Mouse (Mus musculus): ENCODE results near the gene Znhit6.

Gene Znhit6

DNA sequence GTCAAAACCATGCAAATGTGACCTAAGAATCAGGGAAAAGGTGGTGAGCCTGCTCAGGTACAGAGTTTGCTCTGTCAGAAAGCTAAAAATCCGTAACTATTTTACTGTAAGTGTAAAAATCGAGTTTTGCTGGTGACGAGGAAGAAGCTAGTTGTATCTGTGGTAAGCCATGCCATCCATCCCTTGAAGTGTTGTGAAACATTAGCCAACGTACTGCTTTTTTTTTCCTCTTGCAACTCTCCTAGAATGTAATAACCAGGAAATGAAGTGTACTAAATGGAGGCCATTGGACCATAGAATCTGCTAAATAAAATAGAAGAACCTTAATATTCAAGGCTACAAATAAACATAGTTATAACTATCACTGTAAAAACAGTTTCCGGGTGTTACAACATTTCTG is 32.3 kb downstream of the Znhit6 start:
- no peak for DNase-seq

DNA sequence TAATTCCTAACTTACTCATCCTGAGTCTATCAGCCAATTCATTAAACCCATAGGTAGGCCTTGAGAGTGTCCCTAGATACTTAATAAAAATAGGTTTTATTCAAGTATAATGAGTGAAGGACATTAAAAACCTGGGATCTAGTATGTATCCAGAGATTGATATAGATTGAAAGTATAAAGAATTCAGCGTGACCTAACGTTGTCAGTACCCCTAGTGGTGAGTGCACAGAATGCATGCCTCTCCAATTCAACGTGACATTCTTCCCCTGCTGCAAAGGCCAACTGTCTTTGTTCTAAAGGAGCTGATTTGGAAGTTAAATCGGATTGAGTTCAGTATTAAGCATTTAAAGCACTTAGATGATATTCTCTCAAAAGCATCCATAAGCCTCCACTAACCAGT is 36.7 kb downstream of the Znhit6 start:
- DNase-seq = no peak

DNA sequence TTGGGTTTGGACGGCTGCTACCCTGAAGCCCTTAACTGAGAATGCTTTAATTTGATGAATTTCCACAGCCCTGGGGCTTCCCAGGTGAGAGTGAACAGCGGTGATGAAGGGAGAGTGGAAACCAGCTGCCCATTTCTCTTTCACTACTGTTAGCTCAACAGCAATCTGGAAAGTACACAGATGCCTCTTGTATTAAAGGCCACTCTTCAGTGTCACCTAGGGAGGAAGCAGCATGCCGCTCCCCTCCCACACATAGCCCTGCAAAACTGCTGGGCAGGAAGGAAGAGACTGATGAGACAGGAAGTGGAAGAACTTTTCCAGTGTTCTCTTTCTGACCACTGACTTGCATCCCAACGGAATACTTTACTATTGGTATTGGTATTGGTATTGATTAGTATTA is 37.2 kb downstream of the Znhit6 start:
- DNase-seq = no peak

DNA sequence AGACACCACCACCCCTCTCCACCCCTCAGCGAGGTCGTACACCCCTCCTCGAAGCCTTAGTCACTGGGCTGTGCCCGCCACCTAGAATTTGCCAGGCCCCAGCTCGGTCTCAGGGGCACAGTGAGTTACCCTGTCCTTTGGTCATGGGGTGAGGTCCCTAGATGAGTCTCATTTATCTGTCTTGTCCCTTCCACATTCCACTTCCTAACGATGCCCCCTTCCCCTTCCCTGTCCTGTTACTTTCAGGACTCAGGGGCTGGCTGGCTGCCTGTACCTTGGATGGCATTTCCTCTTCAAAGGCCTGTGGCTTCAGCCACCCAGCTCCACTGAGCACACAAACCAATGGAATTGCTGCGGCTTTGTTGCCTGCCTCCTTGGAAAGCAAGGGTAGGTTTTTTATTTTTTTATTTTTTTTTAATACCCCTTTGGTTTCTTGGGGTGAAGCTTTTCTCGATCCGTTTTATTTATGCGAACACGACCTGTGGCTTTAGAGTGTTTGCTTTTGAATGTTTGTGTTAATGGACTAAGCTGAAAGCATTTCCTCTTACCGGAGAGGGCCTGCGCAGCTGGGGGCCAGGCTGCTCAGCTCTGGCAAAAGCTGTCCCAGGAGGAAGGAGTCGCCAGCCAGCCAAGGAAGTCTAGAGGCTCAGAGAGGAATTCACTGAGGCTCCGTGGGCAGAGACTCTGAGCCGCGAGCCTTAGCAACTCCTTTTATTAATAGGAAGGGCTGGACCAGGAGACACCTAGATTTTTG is 38.5 kb downstream of the Znhit6 start:
- no peak for DNase-seq

DNA sequence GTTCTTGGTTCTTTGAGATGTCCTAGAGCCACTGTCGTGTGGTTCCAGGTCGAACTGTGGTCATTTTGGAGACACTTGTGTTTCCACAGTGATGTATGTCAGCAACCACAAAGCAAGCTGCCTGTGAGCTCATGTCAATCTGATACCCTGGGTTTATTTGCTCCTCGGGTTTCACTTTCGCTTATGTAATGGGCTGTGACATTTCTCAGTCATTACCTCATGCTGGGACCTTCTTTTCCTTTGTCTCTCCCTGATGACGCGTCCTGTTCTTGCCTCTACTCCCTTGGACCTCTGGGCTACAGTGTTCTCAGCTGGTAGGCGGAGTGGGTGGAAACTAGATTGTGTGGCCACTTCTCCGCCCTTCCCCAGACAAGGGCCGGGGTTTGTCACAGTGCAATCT is 42.3 kb downstream of the Znhit6 start:
- no peak for DNase-seq

DNA sequence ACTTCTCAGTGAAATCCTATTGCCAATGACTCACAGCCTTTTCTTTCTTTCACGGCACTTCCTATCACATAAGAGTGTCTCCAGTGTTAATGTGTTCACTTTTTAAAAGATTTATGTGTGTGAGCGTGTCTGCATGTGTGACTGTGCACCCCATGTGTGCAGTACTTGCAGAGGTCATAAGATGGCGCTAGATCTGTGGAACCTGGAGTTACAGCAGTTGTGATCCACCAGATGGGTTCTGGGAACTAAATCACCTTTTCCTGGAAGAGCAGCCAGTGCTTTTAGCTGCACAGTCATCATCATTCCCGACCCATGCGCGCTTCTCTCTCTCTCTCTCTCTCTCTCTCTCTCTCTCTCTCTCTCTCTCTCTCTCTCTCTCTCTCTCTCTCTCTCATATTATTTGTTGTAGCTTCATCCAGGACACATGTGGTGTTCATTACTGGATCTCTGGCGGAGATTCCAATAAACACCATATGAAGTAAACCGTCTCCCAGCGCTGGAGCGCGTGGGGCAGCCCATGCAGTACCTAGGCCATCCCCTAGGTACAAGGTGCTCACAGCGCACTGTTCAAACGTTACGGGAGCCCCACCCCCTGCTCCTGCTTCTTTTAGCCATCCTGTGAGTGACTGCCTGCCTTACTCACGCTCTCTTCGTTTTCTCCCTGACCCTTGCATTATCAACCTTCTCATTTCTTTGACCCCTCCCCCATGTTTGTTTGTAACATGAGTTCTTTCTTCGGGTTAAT is 43.8 kb downstream of the Znhit6 start:
- no peak for DNase-seq

DNA sequence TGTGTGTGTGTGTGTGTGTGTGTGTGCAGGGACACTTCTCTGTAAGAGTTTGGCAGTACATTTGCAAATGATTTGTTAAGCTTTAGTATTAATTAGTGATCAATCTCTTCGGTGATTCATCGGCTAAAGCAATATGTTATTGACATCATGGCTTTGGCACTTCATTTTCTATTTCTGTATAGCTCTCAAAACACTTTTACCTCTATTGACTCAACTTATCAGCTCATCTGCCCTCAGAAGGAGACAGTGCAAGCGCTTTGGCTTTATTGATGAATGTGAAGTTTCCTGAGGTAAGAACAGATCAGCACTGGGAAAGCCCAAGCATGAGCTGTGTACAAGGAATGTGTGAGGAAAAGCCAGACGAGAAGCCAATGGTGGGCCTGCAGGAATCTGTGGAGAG is 45.2 kb downstream of the Znhit6 start:
- no peak for DNase-seq

DNA sequence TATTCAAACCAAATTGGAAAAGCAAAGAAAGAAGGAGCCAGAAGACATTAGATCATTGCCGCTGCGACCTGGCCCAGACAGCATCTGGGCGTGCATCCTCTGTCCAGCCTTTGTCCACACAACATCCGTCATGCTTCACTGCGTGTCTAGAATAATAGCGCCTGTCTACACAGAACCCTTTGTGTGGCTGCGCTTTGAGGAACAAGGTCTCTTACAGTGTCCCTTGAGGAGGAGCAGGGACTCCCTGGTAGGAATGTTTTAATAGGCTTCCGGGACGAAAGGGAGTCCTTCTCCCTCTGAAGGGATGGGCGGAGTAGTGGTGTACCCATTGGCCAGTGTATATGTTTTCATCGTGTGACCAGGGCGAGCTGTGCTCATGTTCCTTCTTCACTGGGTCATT is 47.0 kb downstream of the Znhit6 start:
- DNase-seq = no peak

DNA sequence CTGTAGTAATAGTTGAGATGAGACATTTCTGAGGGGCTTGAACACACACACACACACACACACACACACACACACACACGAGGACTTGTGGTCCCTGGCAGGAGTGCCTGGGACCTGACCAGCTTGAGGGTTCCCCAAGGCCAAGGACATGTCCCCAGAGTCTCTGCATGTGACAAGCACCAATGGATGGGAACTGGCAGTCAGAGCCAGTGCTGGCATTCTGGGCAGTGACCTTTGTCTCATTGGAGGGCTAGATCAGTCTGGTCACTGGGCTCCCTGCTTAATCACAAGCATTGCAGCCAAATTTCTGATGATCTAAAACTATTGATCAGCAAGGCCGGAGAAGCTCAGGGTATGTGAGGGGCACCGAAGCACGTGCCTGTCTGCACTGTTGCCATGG is 48.8 kb downstream of the Znhit6 start:
- DNase-seq = no peak

DNA sequence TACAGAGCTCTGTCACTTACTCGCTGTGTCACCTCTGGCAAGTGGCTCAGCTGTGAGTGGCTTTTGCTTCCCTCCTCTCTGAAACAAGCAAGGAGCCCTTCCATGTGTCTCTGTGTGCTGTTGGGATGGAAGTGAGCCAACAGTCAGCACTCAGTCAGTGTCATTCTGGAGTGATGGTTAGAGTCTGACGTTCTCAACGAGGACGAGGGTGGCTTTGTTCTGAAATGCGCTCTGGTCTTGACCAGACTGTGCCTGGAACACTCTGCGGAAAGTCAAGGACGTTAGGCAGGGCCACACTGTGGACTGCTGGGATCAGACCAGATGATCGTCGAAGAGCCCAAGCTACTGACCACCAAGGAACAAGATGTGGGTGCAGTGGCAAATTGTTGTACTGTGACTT is 49.5 kb downstream of the Znhit6 start:
- no peak for DNase-seq

DNA sequence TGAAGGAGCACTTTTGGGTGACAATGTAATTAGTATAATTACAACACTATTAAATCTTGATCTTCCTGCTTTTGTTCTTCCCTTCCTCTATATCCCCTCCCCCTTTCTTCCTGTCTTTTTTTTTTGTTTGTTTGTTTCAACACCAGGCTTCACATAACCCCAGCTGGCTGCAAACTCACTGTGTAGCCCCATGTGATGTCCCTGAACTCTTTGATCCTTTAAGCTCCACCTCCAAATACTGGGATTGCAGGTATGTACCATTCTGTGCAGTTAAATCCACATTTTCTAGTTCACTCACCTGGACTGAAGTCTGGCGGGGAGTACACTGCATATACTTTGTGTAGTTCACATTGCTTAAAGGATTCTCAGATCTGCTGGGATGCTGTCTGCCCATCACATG is 50.1 kb downstream of the Znhit6 start:
- DNase-seq = no peak

DNA sequence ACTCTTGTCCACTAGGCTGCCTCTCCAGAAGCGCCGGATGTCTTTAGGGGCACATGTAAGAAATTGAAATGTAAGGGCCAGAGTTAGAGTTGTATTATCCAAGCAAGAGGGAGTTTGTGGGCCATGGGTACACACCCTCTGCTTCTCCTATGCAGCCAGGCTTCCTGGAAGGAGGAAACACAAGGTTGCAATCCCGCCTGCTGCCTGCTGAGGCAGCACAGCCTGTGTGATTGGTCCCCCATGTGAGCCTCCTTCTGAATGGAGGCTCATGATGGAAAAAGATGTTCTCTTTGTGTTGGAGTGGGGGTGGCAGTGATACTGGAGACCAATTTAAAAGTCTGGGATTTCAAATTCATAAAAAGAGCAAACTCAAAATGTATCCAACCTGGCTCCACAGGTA is 51.8 kb downstream of the Znhit6 start:
- no peak for DNase-seq

DNA sequence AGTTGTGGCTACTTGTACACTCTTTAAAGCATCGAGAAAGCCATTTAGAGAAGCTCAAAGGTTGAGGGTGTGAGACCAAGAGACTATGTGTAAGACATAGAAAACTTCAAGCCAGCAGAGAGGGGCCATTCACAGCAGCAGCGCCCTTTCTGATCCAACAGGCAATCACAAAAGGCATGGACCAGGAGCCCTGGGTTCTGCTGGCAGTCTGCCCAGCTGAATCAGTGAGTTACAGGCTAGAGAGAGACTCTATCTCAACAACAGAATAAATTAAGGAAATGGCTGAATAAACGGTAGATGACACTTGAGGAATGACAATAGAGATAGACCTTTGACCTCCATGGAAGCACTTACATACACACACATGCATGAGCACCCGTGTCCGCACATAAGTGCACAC is 52.6 kb downstream of the Znhit6 start:
- DNase-seq = no peak

DNA sequence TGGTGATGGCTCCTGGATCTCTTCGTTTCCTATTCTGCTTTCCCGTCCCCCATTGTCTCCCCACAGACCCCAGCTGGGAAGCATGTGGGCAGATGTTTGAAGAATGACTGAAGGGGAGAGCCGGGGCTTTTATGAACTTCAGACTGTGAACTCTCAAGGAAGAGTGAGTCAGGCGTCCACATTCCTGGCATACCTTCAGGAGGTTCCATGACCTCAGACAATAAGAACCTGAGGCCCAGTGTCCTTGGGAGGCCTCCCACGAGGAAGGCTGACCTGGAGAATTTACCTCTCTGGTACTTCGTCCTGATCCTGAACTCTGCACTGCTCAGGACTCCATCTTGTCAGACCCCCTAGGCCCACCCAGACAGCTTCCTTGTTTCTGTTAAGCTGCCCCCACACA is 56.9 kb downstream of the Znhit6 start:
- no peak for DNase-seq

DNA sequence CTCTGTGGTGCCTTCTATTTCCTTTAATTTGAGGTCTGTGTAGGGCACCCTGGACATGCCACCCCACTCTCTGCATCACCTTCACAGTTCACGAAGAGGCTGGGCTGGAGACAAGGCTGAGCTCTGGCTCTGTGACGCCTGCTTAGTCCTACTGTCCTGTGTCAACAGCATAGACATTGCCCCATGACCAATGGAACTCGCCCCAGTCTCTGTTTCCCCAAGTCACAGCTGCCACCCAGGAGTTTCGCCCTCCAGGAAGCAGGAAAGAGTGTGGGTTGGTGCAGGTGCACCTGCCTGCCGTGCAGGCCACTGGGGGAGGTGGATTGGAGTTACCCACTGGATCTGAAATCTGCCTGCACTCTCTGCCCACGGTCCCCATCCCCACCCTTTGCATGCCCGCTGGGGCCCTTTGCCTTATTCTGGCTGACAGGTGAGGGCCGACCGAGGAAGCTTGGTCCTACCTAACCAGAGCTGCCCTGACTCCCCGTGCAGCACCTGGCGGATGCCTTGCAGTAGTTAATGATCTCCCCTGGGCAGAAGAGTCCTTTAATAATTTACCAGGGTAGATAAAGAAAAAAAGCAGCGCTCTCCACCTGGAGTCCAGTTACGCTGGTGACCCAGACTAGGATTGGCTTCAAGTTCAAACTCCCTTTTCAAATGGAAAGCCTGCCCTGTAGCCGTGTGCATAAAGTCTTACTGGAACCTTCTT is 58.2 kb downstream of the Znhit6 start:
- no peak for DNase-seq

DNA sequence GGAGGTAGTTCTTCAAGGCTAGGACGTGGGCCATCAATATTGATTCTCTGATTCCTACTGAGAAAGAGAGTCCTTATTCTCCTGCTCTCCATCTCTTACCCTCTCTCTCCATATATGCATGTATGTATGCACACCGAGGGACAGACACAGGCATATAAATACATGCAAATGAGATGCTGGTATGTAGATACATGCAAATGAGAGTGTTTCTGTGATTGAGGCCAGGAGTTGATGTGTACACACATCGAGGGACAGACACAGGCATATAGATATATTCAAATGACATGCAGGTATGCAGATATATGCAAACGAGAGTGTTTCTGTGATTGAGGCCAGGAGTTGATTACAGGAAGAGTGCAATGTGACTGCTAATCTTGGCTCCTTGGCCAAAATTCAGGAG is 64.2 kb downstream of the Znhit6 start:
- no peak for DNase-seq

DNA sequence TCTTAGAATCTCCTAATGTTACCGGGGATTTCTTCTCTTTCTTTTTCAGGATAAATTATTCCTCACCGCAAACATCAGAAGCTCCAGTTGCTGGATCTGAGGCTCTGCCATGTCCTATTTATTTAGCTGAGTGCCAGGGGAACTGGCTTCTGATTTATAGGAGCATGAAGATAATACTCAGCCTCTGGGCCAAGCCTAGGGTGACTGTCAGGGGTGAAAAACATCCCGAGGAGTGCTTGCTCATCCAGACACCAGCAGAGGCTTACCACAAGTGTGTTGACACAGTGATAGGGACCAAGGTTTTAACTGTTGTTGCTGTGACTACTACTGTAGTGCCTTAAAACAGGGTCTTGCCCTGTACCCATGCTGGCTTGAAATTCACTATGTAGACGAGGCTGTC is 64.6 kb downstream of the Znhit6 start:
- DNase-seq = no peak

DNA sequence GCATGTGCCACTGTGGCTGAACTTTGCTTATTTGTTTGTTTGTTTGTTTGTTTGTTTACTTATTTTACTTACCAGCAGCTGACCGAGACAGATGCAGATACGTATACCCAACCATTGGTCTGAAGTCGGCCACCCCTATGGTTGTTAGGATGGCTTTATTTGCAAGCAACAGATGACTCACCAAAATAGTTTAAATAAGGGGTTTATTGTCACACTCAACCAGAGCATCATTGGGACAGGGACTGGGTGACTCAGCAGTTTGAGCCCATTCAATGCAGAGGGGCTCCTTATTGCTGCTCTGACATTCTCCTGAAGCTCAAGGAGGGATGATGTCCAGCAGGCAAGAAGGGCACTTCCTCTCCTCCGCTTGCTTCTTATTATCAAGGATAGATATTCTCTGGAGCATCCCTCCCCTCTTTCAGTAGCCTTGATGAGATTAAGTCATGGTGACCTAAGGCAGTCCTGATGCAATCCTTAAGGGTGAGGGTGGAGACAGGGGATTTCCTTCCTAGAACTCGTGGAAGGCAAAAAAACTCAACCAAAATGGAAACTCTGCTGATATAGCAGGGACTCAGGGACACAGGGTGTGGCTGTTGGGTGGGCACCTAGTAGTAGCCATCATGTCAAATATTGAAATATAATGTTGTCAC is 65.2 kb downstream of the Znhit6 start:
- DNase-seq = no peak

DNA sequence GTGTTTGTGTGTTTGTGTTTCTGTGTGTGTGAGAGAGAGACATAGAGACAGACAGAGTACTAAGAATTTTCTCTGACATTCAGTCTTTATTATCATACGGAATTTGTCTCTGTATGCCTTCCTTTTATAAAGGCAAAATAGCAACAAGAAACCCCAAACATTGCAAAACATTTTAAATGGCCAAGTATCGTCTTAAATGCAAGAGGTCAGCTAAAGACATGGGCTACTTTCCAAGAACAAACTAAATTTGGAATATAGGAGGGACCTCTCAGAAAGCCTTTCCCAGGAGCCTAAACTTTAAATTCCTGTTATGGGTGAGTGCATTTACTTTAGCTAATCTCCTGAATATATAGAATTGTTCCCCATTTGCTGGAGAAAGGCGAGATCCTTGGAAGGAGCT is 65.9 kb downstream of the Znhit6 start:
- no peak for DNase-seq

DNA sequence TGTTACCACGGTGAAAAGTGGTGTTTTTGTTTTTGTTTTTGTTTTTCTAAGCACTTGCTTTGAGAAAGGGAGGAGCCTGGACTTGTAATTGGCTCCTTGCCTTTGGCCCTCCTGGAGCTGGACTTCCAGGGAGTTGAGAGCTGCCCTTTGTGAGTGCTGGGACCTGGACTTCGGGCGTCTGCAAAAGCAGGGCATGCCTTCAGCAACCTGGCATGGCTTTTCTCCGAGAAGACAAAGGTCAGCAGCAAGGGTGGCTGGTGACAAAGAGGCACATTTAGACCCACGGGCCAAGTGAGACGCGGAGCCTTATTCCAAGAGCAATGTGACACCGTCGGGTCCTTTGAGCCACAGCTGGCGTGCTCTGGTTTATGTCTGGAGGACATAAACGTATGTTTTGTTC is 66.9 kb downstream of the Znhit6 start:
- no peak for DNase-seq

DNA sequence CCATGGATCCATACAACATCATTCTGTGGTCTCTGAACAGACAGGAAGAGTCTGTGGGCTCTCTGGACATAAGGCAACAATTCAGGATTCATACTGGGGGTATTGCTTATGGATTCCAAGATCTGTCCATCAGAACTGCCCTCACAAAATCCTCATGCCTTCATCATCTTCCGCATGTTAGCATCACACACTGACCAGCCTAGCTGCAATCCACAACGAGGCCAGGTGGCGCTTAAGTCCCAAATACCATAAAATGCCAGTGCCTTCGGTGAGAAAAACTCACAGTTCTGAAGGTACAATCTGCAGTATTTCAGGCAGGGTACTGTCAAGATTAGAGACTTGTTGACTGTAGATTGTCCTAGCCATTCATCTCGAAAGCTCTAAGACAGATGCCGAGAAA is 69.5 kb downstream of the Znhit6 start:
- DNase-seq = no peak

DNA sequence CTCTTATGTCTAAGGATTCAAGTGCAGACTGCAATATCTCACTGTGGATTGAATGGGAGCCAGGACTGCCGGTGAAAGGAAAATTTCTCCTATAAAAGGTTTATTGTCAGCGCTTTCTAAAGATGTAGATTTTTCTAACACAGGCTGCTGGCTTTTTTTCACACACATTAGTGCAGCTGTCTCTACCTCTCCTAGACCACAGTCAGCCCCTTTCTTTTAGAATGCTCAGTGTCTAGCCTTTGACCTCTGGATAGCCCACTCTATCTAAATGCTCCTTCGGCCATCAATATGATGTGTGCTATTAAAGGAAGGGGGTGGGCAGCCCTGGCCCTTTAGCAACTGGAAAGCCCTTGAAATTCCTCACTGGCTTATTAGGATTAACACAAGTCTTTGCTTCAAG is 70.0 kb downstream of the Znhit6 start:
- no peak for DNase-seq

DNA sequence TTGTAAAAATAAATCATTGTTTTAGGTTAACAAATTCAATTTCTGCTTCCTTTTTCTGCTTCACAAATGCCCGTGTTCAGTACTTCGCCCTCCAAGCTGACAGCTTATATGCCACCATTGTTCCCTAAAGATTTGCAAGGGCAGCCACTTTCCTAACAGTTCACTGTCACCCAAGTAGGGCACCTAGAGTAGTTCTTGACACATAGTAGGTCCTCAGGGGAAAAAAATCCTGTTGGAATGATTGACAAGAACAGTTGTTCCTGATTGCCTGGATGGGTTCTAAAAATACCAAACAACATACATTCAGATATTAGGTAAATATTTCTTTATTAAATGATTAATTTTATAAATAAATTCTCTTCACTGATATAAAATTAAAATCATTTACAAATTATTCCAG is 70.7 kb downstream of the Znhit6 start:
- DNase-seq = no peak

DNA sequence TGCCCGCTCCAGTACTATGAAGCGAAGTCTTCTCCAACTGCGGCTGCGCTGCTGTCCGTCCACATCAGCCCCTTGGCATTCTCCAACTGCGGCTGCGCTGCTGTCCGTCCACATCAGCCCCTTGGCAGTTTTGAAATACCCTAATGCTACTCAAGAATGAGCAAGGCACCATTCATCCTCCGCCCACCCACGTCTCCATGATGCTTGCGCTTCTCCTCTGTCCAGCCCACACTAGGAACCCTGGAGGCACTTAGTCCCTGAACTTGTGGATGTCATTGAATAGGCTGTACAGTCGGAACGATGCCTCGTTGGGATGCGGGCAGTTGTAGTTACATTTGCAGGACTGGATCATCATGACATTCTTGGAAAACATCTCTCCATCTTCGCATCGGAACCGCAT is 71.4 kb downstream of the Znhit6 start:
- no peak for DNase-seq

Measured in layer of hippocampus, adult 9-11 months (tissue).